In genomic region chr1:157095534-157095933, GRCm38 (mm10) we compare ENCODE assay signal across 26 mouse cellular contexts. TPM values are rescaled to one million over a fixed set of nuclear protein-coding genes. Genes with fewer than 3 reads are reported as not detected.
DNase-seq lines count a peak whose midpoint lies in the region; ATAC-seq and TF ChIP-seq lines count a peak whose summit lies in the region.
"Had no signal": no experiment of that assay in that cellular context is flagged by ENCODE, and none has a peak within 500 bp of the region (broad histone marks: within the 10 kb centered on the region; RNA-seq: fewer than 3 reads in every experiment).

No protein-coding gene starts in this region.

- no peak for TF ChIP-seq RAD21 in MEL (IDR thresholded peaks at IDR 0.05; ENCODE audit: low read depth, low read length)

- DNase-seq in A20 (ENCODE audit: low read depth, low spot score) (peak; percentile 74), MEL (ENCODE audit: low read depth, low spot score) (no peak)
- peak; percentile 50 for DNase-seq in splenic B cell, adult 2 months (ENCODE audit: low read depth, low spot score)
- no peak for DNase-seq in cerebellum, postnatal 10 days
- DNase-seq: adrenal gland, adult 2 months; adrenal gland, postnatal 10 days; adrenal gland, postnatal 25 days; cerebellum, adult 11 months; cerebellum, adult 18-20 months; cerebellum, adult 8-10 months; cerebellum, adult 9-11 months; cerebellum, postnatal 25 days had no signal

- H3K4me3 ChIP-seq in MEL (ENCODE audit: control insufficient read depth in 1 of 2, insufficient read depth in 1 of 2, low read depth in 2 of 2, low read length in 2 of 2) = no peak overlapping the region
- H3K4me3 ChIP-seq in forebrain, embryonic 13.5 days = no peak overlapping the region
- H3K4me3 ChIP-seq: embryonic facial prominence, embryonic 10.5 days; embryonic facial prominence, embryonic 12.5 days had no signal

- H3K9ac ChIP-seq in MEL (ENCODE audit: control insufficient read depth, low read depth, low read length, poor library complexity, severe bottlenecking) = no peak overlapping the region
- no peak overlapping the region for H3K9ac ChIP-seq in forebrain, embryonic 13.5 days
- H3K9ac ChIP-seq: embryonic facial prominence, embryonic 12.5 days had no signal

- peaks cover 0 to 3% of the 10 kb centered on the region in 2 experiments; a peak in 2 of 4 replicates for H3K27me3 ChIP-seq in MEL (ENCODE audit: control insufficient read depth in 1 of 2, insufficient read depth in 2 of 2, low read length in 2 of 2)
- no peaks in the 10 kb centered on the region for H3K27me3 ChIP-seq in splenic B cell, adult 2 months (ENCODE audit: control insufficient read depth, insufficient read depth, low read length, poor library complexity, severe bottlenecking)
- no peaks in the 10 kb centered on the region for H3K27me3 ChIP-seq in forebrain, embryonic 13.5 days
- H3K27me3 ChIP-seq: embryonic facial prominence, embryonic 12.5 days; Patski had no signal

- TF ChIP-seq POLR2A in MEL (IDR thresholded peaks at IDR 0.05; ENCODE audit: control insufficient read depth in 1 of 2, insufficient read depth in 1 of 2, low read depth in 1 of 2, low read length in 2 of 2, poor library complexity in 1 of 2) = no peak

- H3K79me2 ChIP-seq in MEL (ENCODE audit: control insufficient read depth, insufficient read depth, low read length, poor library complexity) = no peaks in the 10 kb centered on the region

- no peak for TF ChIP-seq CTCF in MEL (IDR thresholded peaks at IDR 0.05 in 2 of 3, conservative IDR thresholded peaks at IDR 0.05 in 1 of 3; ENCODE audit: control insufficient read depth in 1 of 3, insufficient read depth in 1 of 3, low read depth in 2 of 3, low read length in 3 of 3, poor library complexity in 1 of 3, severe bottlenecking in 1 of 3)

- WGBS in forebrain, embryonic 13.5 days = 88% methylated on average over 4 of the region's 4 CpGs

- no peak overlapping the region for H3K4me2 ChIP-seq in forebrain, embryonic 13.5 days
- H3K4me2 ChIP-seq: embryonic facial prominence, embryonic 12.5 days had no signal

- TF ChIP-seq EP300 in MEL (IDR thresholded peaks at IDR 0.05; ENCODE audit: low read depth in 1 of 2, low read length in 2 of 2) = no peak

- H3K27ac ChIP-seq in MEL (ENCODE audit: control insufficient read depth, low read depth, low read length) = no peak overlapping the region
- no peak overlapping the region for H3K27ac ChIP-seq in forebrain, embryonic 13.5 days
- H3K27ac ChIP-seq: embryonic facial prominence, embryonic 10.5 days; embryonic facial prominence, embryonic 12.5 days had no signal

- ATAC-seq in megakaryocyte, adult 5-6 weeks (ENCODE audit: poor library complexity, severe bottlenecking) = peak; percentile 21; the same call in 1 of the 2 replicates
- no peak for ATAC-seq in forebrain, embryonic 13.5 days
- no peak for ATAC-seq in activated CD4-positive, CD25-positive, alpha-beta regulatory T cell, adult 4 months
- ATAC-seq: forebrain, embryonic 14.5 days; forebrain, embryonic 16.5 days; Patski had no signal

- H3K9me3 ChIP-seq in MEL (replicated peaks; ENCODE audit: insufficient read depth, low read length) = no peaks in the 10 kb centered on the region
- no peaks in the 10 kb centered on the region for H3K9me3 ChIP-seq in forebrain, embryonic 13.5 days (replicated peaks)
- H3K9me3 ChIP-seq: embryonic facial prominence, embryonic 10.5 days; embryonic facial prominence, embryonic 12.5 days had no signal

- no peaks in the 10 kb centered on the region for H3K4me1 ChIP-seq in MEL (ENCODE audit: control insufficient read depth in 1 of 2, insufficient read depth in 2 of 2, low read length in 2 of 2)
- H3K4me1 ChIP-seq in forebrain, embryonic 13.5 days = no peaks in the 10 kb centered on the region
- H3K4me1 ChIP-seq: embryonic facial prominence, embryonic 10.5 days; embryonic facial prominence, embryonic 12.5 days had no signal

- H3K36me3 ChIP-seq in MEL (ENCODE audit: control insufficient read depth in 1 of 2, insufficient read depth in 2 of 2, low read length in 2 of 2) = no peaks in the 10 kb centered on the region
- no peaks in the 10 kb centered on the region for H3K36me3 ChIP-seq in splenic B cell, adult 2 months (ENCODE audit: control insufficient read depth, insufficient read depth, low read length, poor library complexity, severe bottlenecking)
- no peaks in the 10 kb centered on the region for H3K36me3 ChIP-seq in forebrain, embryonic 13.5 days (ENCODE audit: poor library complexity, severe bottlenecking)
- H3K36me3 ChIP-seq: embryonic facial prominence, embryonic 10.5 days; embryonic facial prominence, embryonic 12.5 days had no signal

TF ChIP-seq in MEL, 35 proteins besides CTCF, POLR2A, EP300 and RAD21:
- TF ChIP-seq ZKSCAN1 (IDR thresholded peaks at IDR 0.05; ENCODE audit: low read depth, low read length) (no peak), TBP (IDR thresholded peaks at IDR 0.05; ENCODE audit: low read depth, low read length) (0 out of 2 replicates have a peak, but pooled peaks have one; percentile 33)

RNA-seq across cellular contexts. Expression of gene Tex35, which starts 12.9 kb away (rescaled TPM):
- total RNA-seq in MEL (2012; rRNA removed) = not detected in 2 replicates
- not detected for polyA plus RNA-seq in MEL (2012; ENCODE audit: insufficient read depth in 1 of 2, insufficient read length in 2 of 2, low read depth in 1 of 2, low replicate concordance in 2 of 2, missing spikeins in 1 of 2)
- total RNA-seq in megakaryocyte, adult 5-6 weeks (2015) = not detected in 2 replicates
- total RNA-seq in megakaryocyte, adult 5-6 weeks (2017) = not detected in 2 replicates
- polyA plus RNA-seq in forebrain, embryonic 13.5 days (2015; fragmentation: Nextera tagmentation; extraction: Ambion mirVana) = not detected in 2 replicates
- polyA plus RNA-seq in activated CD4-positive, CD25-positive, alpha-beta regulatory T cell, adult 4 months (2017; shearing (Covaris generic)) = under 1 TPM in 1 of 2 experiments, not detected in 1; 0.62 TPM
- total RNA-seq: adrenal gland, adult 2 months; adrenal gland, postnatal 10 days; adrenal gland, postnatal 25 days; adrenal gland, postnatal 4 days; ES-E14 had no signal
- polyA plus RNA-seq: adrenal gland, adult 2 months; C2C12; cortical plate, adult 2 months; embryonic facial prominence, embryonic 10.5 days; embryonic facial prominence, embryonic 12.5 days; embryonic facial prominence, embryonic 14.5 days; forebrain, embryonic 11.5 days; forebrain, embryonic 14.5 days; forebrain, embryonic 16.5 days had no signal

Comparison
In these comparisons a context has a peak if more than half of its experiments do, and no peak if none do; other contexts are left out.
1. DNase-seq: peak in A20 (single experiment) and splenic B cell, adult 2 months (single experiment); none in MEL (single experiment) and cerebellum, postnatal 10 days (0 of 2).